Mouse (Mus musculus) midbrain, embryonic 12.5 days (tissue): ENCODE measurements around the gene Pcp4. TPM values are rescaled to one million over a fixed set of nuclear protein-coding genes. Genes with fewer than 3 reads are reported as not detected.

Experiments used
- ATAC-seq: fragments of 200-750 bp; cut with Nextera tagmentation; 2 replicates; pipeline ENCODE4 v1.8.0; 2017; ENCODE audit warnings: low read depth, moderate TSS enrichment, moderate library complexity; ENCODE audit not compliant: low FRiP score
- H3K27ac ChIP-seq: fragments of 300-500 bp; sonication (generic); replicated peaks from 2 replicates; pipeline ENCODE4 v1.5.1; 2016; ENCODE audit warnings: mild to moderate bottlenecking
- H3K27me3 ChIP-seq: fragments of 300-500 bp; sonication (generic); 2 replicates; pipeline ENCODE4 v1.6.1; 2016; ENCODE audit warnings: mild to moderate bottlenecking
- H3K36me3 ChIP-seq: fragments of 300-500 bp; sonication (generic); 2 replicates; pipeline ENCODE4 v1.6.1; 2016
- H3K4me1 ChIP-seq: fragments of 300-500 bp; sonication (generic); 2 replicates; pipeline ENCODE4 v1.6.1; 2016
- H3K4me2 ChIP-seq: fragments of 300-500 bp; sonication (generic); replicated peaks from 2 replicates; pipeline ENCODE4 v1.6.1; 2016; ENCODE audit warnings: mild to moderate bottlenecking, moderate library complexity
- H3K4me3 ChIP-seq: fragments of 300-500 bp; sonication (generic); 2 replicates; pipeline ENCODE4 v1.5.1; 2016; ENCODE audit warnings: mild to moderate bottlenecking
- H3K9ac ChIP-seq: fragments of 300-500 bp; sonication (generic); replicated peaks from 2 replicates; pipeline ENCODE4 v1.6.1; 2016; ENCODE audit warnings: mild to moderate bottlenecking, moderate library complexity
- H3K9me3 ChIP-seq: fragments of 300-500 bp; sonication (generic); 2 replicates; pipeline ENCODE4 v1.6.1; 2016; ENCODE audit warnings: mild to moderate bottlenecking
- WGBS: fragments of 180-500 bp; shearing (Covaris S2); methylation state at CpG from one replicate; pipeline ENCODE4 v1.1.7; 2016; 5-methylcytosine and 5-hydroxymethylcytosine counted together
- polyA plus RNA-seq: library from polyadenylated mRNA; unstranded; fragments of >200 nt; fragmentation: Nextera tagmentation; extraction: Ambion mirVana; gene quantifications from 2 replicates; pipeline ENCODE4 v1.2.1, GENCODE M21; 2016

The Pcp4 gene
- polyA plus RNA-seq, 1 experiment from 2014 or later = 12.9 TPM

DNA sequence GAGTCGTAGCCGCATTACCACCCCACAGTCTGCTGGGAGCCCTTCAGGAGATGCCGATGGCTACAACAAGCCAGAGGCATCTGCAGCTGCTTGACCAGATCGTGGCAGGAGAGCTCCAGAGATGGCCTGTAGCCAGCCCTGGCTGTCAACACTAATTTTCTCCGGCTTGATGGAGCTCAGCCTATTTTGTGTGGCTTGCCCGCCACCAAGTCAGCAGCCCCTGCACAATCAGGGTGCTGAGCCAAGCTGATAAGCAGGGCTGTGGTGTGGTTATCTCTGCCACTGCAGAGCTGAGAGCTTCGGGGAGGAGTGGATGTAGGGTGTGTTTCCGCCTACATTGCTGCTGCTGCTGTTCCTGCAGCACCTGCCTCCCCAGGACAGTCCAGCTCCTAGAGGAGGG, 66.3 kb downstream of the Pcp4 start:
- Histone ChIP-seq H3K27me3 (no peaks in the 10 kb centered on the region), H3K4me2 (no peak overlapping the region), H3K36me3 (no peaks in the 10 kb centered on the region), H3K27ac (no peak overlapping the region), H3K9me3 (no peaks in the 10 kb centered on the region), H3K4me1 (0 out of 2 replicates have a peak, but pooled peaks cover 7% of the 10 kb centered on the region), H3K4me3 (no peak overlapping the region), H3K9ac (no peak overlapping the region)
- 77% methylated on average over 8 of the region's 8 CpGs for WGBS
- no peak for ATAC-seq

DNA sequence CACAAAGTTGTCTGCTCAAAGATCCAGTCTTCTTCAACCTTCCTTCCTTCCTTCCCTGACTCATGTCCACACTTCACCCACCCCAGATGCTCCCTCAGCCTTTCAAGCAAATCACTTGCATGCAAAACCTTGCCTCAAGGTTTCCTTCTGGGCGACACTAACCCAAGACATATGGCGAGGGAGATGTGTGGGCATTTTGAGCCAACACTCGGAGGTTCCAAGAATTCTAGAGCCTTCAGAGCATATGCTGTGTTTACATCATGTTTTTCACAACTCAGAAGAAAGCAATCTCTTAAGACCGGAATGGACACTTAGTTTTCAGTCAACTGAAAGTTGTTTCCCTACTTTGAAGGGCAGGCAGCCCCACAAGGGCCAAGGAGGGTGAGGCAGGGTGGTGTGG, 67.9 kb downstream of the Pcp4 start:
- no peak for ATAC-seq
- H3K4me1 ChIP-seq = 0 out of 2 replicates have a peak, but pooled peaks cover 2% of the 10 kb centered on the region
- H3K4me3 ChIP-seq = no peak overlapping the region
- no peaks in the 10 kb centered on the region for H3K36me3 ChIP-seq
- H3K9me3 ChIP-seq = no peaks in the 10 kb centered on the region
- 80% methylated on average over 4 of the region's 4 CpGs for WGBS
- H3K27me3 ChIP-seq = no peaks in the 10 kb centered on the region
- no peak overlapping the region for H3K27ac ChIP-seq
- H3K4me2 ChIP-seq = no peak overlapping the region
- no peak overlapping the region for H3K9ac ChIP-seq

DNA sequence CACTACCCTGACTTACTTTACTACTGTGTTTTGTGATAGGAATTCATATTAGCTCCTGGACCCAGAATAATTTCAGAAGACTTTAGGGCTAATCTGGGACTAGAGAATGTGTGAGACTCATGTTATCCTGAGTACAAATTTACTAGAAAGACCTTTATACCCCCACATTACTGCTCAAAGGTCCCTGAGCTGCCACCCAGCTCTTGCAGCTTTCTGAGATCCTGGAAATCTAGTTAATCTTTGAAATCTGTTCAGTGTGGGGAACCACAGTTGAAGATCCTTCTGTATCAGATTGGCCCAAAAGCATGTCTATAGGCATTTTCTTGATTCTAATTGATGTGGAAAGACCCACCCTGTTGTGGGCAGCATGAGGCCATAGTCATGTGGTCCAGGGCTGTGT, 69.0 kb downstream of the Pcp4 start:
- Histone ChIP-seq H3K27me3 (no peaks in the 10 kb centered on the region), H3K4me1 (no peaks in the 10 kb centered on the region), H3K4me2 (no peak overlapping the region), H3K9me3 (no peaks in the 10 kb centered on the region), H3K4me3 (no peak overlapping the region), H3K27ac (no peak overlapping the region), H3K36me3 (no peaks in the 10 kb centered on the region), H3K9ac (no peak overlapping the region)
- ATAC-seq = no peak

DNA sequence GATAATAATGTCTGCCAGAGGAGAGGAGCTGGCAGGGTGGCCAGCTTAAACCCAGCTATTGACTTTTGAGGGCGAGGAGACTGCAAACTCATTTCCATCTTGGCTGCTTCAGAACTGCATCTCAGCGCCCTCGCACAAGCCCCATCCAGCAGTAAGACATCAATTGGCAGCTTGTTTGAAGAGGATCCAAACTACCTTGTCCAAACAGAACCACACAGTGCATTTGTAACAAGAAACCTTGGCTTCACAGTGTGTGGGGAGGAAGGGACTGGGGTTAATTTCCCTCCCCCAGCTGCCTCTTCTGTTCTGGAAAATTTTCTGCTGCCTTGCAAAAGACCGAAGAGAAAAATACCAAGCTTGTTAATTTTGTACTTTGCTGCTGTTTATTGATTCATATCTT, 71.7 kb downstream of the Pcp4 start:
- H3K9ac ChIP-seq = no peak overlapping the region
- H3K4me1 ChIP-seq = no peaks in the 10 kb centered on the region
- H3K27ac ChIP-seq = no peak overlapping the region
- WGBS = 77% methylated on average over 4 of the region's 4 CpGs
- H3K4me2 ChIP-seq = no peak overlapping the region
- no peaks in the 10 kb centered on the region for H3K36me3 ChIP-seq
- H3K27me3 ChIP-seq = no peaks in the 10 kb centered on the region
- H3K4me3 ChIP-seq = no peak overlapping the region
- no peaks in the 10 kb centered on the region for H3K9me3 ChIP-seq
- ATAC-seq = no peak

DNA sequence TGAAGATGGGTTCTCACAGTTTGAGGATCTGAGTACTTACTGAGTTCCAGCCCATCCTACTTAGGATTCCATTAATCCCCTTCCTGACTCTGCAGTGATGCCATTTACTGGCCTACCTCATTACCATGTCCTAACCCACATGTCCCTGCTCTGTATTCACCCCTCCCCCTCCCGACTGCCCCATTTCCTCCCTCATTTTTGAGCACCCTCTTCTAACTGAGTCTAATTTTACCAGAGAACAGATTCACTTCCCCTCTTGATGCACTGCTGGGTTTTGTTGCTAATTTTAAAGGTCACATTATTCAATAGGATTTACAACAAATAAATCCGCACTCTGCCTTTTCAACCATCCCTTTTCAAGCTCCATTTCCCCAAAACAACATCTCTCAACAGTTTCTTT, 73.7 kb downstream of the Pcp4 start:
- H3K9me3 ChIP-seq = no peaks in the 10 kb centered on the region
- H3K4me1 ChIP-seq = no peaks in the 10 kb centered on the region
- no peak overlapping the region for H3K27ac ChIP-seq
- WGBS = 55% methylated on average over 2 of the region's 2 CpGs
- ATAC-seq = no peak
- no peak overlapping the region for H3K4me2 ChIP-seq
- H3K4me3 ChIP-seq = no peak overlapping the region
- no peak overlapping the region for H3K9ac ChIP-seq
- H3K27me3 ChIP-seq = no peaks in the 10 kb centered on the region
- no peaks in the 10 kb centered on the region for H3K36me3 ChIP-seq

DNA sequence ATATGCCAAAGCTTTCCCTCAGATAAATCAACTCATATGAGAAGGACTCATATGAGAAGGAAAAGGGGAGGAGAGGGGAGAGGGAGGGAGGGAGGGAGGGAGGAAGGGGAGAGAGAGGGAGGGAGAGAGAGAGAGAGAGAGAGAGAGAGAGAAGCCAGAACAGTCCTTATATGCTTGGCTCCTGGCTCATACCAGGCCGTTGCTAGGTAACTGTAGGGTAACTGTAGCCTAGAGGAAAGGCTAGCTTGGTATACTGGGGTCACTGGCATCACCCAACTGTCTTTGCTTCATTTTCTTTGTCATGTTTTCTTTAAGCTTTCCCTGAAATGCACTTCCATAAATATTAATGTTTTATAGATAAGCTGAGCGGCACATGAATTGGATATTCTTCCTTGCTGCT, 85.3 kb downstream of the Pcp4 start:
- 89% methylated on average over 2 of the region's 2 CpGs for WGBS
- ATAC-seq = no peak

DNA sequence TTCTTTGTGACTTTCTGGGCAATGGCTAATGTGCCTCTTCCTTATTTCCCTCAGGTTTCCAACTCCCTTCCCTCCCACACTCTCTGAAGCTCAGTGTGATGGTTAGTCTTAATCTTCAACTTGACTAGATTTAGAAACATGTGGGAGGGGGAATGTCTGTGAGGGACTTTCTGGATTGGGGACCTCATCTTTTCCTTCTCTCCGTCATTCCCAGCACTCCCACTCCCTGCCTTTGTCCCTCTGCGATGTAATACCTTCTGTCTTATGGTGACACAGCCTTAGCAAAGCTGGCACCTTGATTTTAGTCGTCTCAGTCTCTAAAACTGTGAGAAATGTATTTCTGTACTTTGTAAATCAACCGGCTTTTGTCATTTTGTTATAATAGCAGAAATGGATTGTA, 88.0 kb downstream of the Pcp4 start:
- no peaks in the 10 kb centered on the region for H3K9me3 ChIP-seq
- 85% methylated on average over 4 of the region's 4 CpGs for whole genome bisulfite sequencing

More for the DNA sequence above, 85.3 kb downstream of the Pcp4 start:
- Histone ChIP-seq H3K27me3 (no peaks in the 10 kb centered on the region), H3K4me1 (no peaks in the 10 kb centered on the region), H3K9ac (no peak overlapping the region), H3K4me3 (no peak overlapping the region), H3K4me2 (no peak overlapping the region), H3K27ac (no peak overlapping the region), H3K36me3 (no peaks in the 10 kb centered on the region), H3K9me3 (no peaks in the 10 kb centered on the region)

DNA sequence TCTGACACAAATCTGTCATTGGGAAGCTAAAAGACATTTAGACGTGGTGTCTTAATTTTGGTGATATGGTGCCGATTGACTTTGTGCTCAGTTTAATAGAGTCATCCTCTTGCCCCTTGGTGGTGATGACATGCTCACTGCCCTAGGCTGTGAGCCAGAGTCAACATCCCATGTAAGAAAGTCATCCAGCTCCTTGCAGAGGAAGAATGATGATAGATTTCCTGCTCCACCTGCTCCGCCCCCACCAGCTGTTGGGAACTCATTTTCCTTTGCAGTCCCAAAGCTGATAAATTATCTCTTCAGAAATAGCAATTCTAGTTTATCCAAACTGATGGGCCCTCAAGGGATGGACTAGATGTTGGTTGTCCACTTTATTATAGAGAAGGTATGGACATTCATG, 89.2 kb downstream of the Pcp4 start:
- Histone ChIP-seq H3K4me1 (no peaks in the 10 kb centered on the region), H3K9me3 (no peaks in the 10 kb centered on the region), H3K27ac (no peak overlapping the region), H3K36me3 (no peaks in the 10 kb centered on the region), H3K27me3 (no peaks in the 10 kb centered on the region), H3K9ac (no peak overlapping the region), H3K4me2 (no peak overlapping the region), H3K4me3 (no peak overlapping the region)
- WGBS = 87% methylated on average over 3 of the region's 3 CpGs
- no peak for ATAC-seq

More for the DNA sequence above, 88.0 kb downstream of the Pcp4 start:
- H3K4me2 ChIP-seq = no peak overlapping the region
- H3K27me3 ChIP-seq = no peaks in the 10 kb centered on the region
- no peak overlapping the region for H3K27ac ChIP-seq
- no peak for ATAC-seq
- no peaks in the 10 kb centered on the region for H3K4me1 ChIP-seq
- no peaks in the 10 kb centered on the region for H3K36me3 ChIP-seq
- H3K9ac ChIP-seq = no peak overlapping the region
- no peak overlapping the region for H3K4me3 ChIP-seq

DNA sequence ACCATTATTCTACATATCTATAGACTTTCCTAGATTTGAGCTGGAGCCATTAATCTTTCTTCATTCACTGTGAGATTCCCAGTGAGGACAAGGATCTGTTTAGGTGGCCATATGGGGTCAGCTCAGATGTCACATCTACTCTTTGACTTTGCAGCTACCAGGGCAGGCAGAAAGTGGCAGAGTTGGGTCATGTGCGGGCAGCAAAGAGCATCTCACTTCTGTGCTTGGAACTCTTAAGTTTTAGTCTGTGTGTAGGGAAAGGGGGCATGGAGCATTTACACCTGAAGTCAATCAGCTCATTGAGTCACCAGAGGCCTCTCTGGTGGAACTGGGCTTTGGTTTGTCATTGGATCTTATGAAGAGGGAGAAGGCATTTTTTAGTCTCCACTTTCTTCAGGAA, 90.9 kb downstream of the Pcp4 start:
- H3K36me3 ChIP-seq = no peaks in the 10 kb centered on the region
- no peak overlapping the region for H3K4me2 ChIP-seq
- H3K4me1 ChIP-seq = no peaks in the 10 kb centered on the region; the same call in 1 of the 2 replicates
- no peak overlapping the region for H3K4me3 ChIP-seq
- no peak for ATAC-seq
- H3K27ac ChIP-seq = no peak overlapping the region
- H3K9ac ChIP-seq = no peak overlapping the region
- no peaks in the 10 kb centered on the region for H3K9me3 ChIP-seq
- H3K27me3 ChIP-seq = no peaks in the 10 kb centered on the region
- 94% methylated on average over 1 of the region's 1 CpGs for WGBS

DNA sequence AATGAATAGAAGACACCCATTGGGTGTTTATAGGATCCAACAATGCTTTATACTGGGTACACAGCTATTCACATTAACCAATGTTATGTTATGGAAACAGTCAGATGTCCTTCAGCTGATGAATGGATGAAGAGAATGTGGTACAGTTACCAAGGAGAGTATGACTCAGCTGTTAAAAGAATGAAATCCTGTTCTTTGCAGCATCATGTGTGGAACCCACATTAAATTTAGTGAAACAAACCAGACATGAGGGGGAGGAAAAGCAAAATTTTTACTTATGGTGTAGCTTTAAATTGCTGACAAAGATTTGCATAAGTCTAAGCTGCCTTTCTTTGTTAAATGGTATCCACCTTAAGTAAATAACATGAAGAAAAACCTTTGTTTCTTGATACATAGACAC, 92.4 kb downstream of the Pcp4 start:
- Histone ChIP-seq H3K27ac (no peak overlapping the region), H3K9ac (no peak overlapping the region), H3K27me3 (no peaks in the 10 kb centered on the region), H3K4me3 (no peak overlapping the region), H3K4me2 (no peak overlapping the region), H3K9me3 (no peaks in the 10 kb centered on the region), H3K4me1 (peaks cover 5% of the 10 kb centered on the region; the same call in 1 of the 2 replicates), H3K36me3 (no peaks in the 10 kb centered on the region)
- ATAC-seq = no peak

DNA sequence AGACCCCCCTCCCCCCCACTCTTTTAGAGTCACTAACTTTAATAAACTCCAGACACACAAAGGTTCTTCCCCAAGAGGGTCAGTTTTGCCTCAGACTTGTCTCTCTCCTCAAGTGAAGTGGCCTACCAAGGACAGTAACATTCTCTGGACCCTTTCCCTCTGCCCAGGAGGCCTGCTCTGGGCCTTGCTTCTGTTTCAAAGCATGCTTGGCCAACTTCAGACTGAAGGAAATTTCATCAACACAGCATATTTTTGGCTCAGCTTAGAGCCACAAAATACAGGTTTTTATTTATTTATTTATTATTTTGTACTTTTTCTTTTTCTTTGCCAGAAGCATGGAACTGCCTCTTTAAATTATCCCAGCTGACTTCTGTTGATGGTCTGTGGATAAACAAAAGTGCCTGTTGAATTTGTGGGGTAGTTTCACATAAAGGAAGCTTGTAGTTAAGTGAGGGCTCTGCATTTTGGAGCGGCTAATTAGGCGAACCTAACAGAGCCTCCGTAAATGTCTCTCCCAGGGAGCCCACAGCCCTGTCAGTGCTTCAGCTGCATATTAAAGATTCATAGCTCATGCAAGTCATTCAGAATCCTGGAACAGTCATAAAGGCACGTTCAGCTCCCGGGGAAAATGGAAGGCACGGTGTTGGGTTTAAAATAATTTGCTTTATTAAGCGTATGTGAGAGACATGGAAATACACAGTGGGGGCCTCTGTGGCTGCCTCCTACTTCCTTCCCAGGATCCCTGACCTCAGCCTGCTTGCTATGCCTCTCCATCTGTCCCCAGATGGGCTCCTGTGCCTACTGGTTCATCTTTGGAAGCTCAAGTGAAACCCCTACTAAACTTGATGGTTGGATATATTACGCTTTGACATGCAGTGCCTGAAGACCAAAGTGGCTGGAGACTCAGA, 96.2 kb downstream of the Pcp4 start:
- no peak overlapping the region for H3K4me2 ChIP-seq
- H3K27ac ChIP-seq = no peak overlapping the region
- H3K27me3 ChIP-seq = no peaks in the 10 kb centered on the region
- ATAC-seq = no peak
- no peak overlapping the region for H3K4me3 ChIP-seq
- peaks cover 5% of the 10 kb centered on the region; the same call in 1 of the 2 replicates for H3K4me1 ChIP-seq
- H3K9ac ChIP-seq = no peak overlapping the region
- WGBS = 62% methylated on average over 8 of the region's 8 CpGs
- no peaks in the 10 kb centered on the region for H3K9me3 ChIP-seq
- no peaks in the 10 kb centered on the region for H3K36me3 ChIP-seq

DNA sequence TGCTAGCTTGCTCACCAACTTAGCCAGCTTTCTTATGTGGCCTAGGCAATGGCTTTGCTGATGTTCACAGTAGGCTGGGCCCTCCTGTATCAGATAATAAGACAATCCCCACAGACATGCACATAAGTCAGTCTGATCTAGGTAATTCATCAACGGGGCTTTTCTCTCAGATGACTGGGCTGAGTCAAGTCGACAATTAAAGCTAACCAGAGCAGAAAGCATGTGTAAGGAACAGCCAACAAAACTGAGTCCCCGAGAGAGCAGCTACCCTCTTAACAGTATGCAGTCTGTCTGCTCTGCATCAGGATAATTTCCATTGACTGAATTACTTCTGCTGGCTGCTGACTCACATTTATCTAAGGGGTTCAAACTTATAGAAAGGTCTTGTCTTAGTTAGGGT, 100.0 kb downstream of the Pcp4 start:
- no peak overlapping the region for H3K4me3 ChIP-seq
- no peaks in the 10 kb centered on the region for H3K27me3 ChIP-seq
- no peaks in the 10 kb centered on the region for H3K36me3 ChIP-seq
- no peak overlapping the region for H3K9ac ChIP-seq
- H3K4me1 ChIP-seq = peaks cover 5% of the 10 kb centered on the region; the same call in 1 of the 2 replicates
- H3K4me2 ChIP-seq = no peak overlapping the region
- no peaks in the 10 kb centered on the region for H3K9me3 ChIP-seq
- ATAC-seq = no peak
- WGBS = 70% methylated on average over 3 of the region's 3 CpGs
- H3K27ac ChIP-seq = no peak overlapping the region
